10 mouse cellular contexts compared by ENCODE assay signal in the genomic region with DNA sequence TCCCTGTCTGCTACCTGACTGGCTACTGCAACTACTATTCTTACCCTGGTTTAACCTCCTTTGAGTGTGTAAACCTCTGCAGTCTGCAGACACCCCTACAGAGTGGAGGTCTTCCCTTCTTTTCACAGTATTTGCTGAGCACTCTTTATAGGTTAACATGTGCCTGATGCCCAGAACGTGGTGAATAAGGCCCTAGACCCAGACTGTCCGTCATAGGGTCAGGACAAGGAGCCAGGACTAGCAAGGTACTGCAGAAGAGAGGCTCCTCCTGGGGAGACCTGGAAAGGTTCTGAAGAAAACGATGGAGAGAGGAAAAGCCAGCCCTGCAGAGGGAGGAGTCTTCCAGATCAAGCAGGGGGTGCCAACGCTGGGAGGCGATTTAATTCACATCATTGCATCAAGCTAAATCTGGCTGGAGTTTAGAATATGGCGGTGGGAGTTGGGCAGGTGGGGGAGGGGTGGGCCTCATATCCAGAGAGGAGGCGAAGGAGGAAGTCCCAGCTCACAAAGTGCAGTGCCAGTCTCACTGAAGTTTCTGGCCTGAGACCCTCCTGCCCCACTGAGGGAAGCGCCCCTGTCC. TPM values are rescaled to one million over a fixed set of nuclear protein-coding genes. Genes with fewer than 3 reads are reported as not detected.
DNase-seq lines count a peak whose midpoint lies in the region; ATAC-seq and TF ChIP-seq lines count a peak whose summit lies in the region.
"Had no signal": no experiment of that assay in that cellular context is flagged by ENCODE, and none has a peak within 500 bp of the region (broad histone marks: within the 10 kb centered on the region; RNA-seq: fewer than 3 reads in every experiment).

No protein-coding gene starts in this region.

- peak overlapping the region; percentile 21; the same call in 1 of the 2 replicates for H3K27ac ChIP-seq in heart, embryonic 13.5 days (replicated peaks)
- H3K27ac ChIP-seq in hindbrain, embryonic 12.5 days: peak overlapping the region; percentile 84
- peak overlapping the region; percentile 90 for H3K27ac ChIP-seq in midbrain, embryonic 12.5 days (replicated peaks)

- no peaks in the 10 kb centered on the region for H3K36me3 ChIP-seq in heart, embryonic 13.5 days
- H3K36me3 ChIP-seq in hindbrain, embryonic 12.5 days: no peaks in the 10 kb centered on the region
- no peaks in the 10 kb centered on the region for H3K36me3 ChIP-seq in midbrain, embryonic 12.5 days

- intact Hi-C loops in heart, postnatal 36 days (cut with DNase I): no loop called here

- no peak for TF ChIP-seq POLR2A in brain, embryonic 14.5 days (IDR thresholded peaks at IDR 0.05; ENCODE audit: borderline replicate concordance, extremely low read depth, insufficient read depth, insufficient read length, poor library complexity, severe bottlenecking)

- peaks cover 7% of the 10 kb centered on the region; the same call in 1 of the 2 replicates for H3K27me3 ChIP-seq in heart, embryonic 13.5 days (replicated peaks)
- H3K27me3 ChIP-seq in hindbrain, embryonic 12.5 days: no peaks in the 10 kb centered on the region
- H3K27me3 ChIP-seq in midbrain, embryonic 12.5 days: peaks cover 5% of the 10 kb centered on the region; the same call in 1 of the 2 replicates
- H3K27me3 ChIP-seq: CH12.LX had no signal

- H3K4me3 ChIP-seq in heart, embryonic 13.5 days: peak overlapping the region; percentile 77
- peak overlapping the region; percentile 83 for H3K4me3 ChIP-seq in hindbrain, embryonic 12.5 days
- peak overlapping the region; percentile 83 for H3K4me3 ChIP-seq in midbrain, embryonic 12.5 days

- H3K9me3 ChIP-seq in heart, embryonic 13.5 days: peaks cover 5% of the 10 kb centered on the region
- H3K9me3 ChIP-seq in hindbrain, embryonic 12.5 days (replicated peaks): 0 out of 2 replicates have a peak, but pooled peaks cover 4% of the 10 kb centered on the region
- no peaks in the 10 kb centered on the region for H3K9me3 ChIP-seq in midbrain, embryonic 12.5 days

- no peak for ATAC-seq in heart, embryonic 13.5 days (ENCODE audit: extremely low read depth, insufficient number of reproducible peaks, low FRiP score, low TSS enrichment)
- no peak for ATAC-seq in hindbrain, embryonic 12.5 days (ENCODE audit: low FRiP score)
- ATAC-seq in midbrain, embryonic 12.5 days (ENCODE audit: low FRiP score, low read depth): 0 out of 2 replicates have a peak, but pooled peaks have one; percentile 1
- no peak for ATAC-seq in inflammation-experienced regulatory T-cells, adult 6 months

- WGBS in heart, embryonic 13.5 days: 41% methylated on average over 8 of the region's 8 CpGs
- WGBS in hindbrain, embryonic 12.5 days: 21% methylated on average over 8 of the region's 8 CpGs
- 20% methylated on average over 8 of the region's 8 CpGs for WGBS in midbrain, embryonic 12.5 days

- no peak for TF ChIP-seq CTCF in brain, embryonic 14.5 days (IDR thresholded peaks at IDR 0.05; ENCODE audit: borderline replicate concordance, extremely low read depth, insufficient read depth, insufficient read length)

- DNase-seq in heart, postnatal 36 days: no peak
- DNase-seq in brain, embryonic 14.5 days (ENCODE audit: low read depth): peak; percentile 73
- DNase-seq in adrenal gland, postnatal 10 days: no peak
- no peak for DNase-seq in embryo, embryonic 10.5 days (ENCODE audit: low spot score)

- peak overlapping the region; percentile 87 for H3K9ac ChIP-seq in heart, embryonic 13.5 days
- peak overlapping the region; percentile 89; the same call in 1 of the 2 replicates for H3K9ac ChIP-seq in hindbrain, embryonic 12.5 days
- H3K9ac ChIP-seq in midbrain, embryonic 12.5 days (replicated peaks): peak overlapping the region; percentile 95

- peaks cover 17% of the 10 kb centered on the region for H3K4me1 ChIP-seq in heart, embryonic 13.5 days
- H3K4me1 ChIP-seq in hindbrain, embryonic 12.5 days: peaks cover 34% of the 10 kb centered on the region
- peaks cover 28% of the 10 kb centered on the region for H3K4me1 ChIP-seq in midbrain, embryonic 12.5 days

- H3K4me2 ChIP-seq in heart, embryonic 13.5 days: peak overlapping the region; percentile 94
- H3K4me2 ChIP-seq in hindbrain, embryonic 12.5 days (replicated peaks): peak overlapping the region; percentile 93
- H3K4me2 ChIP-seq in midbrain, embryonic 12.5 days (replicated peaks): peak overlapping the region; percentile 97

RNA-seq across cellular contexts. Expression of gene Igdcc4, which starts 2.0 kb away (rescaled TPM):
- 10.4 and 11.0 TPM in 2 replicates for polyA plus RNA-seq in heart, embryonic 13.5 days (2015; fragmentation: Nextera tagmentation; extraction: Ambion mirVana)
- 10 to 100 TPM in 1 of 2 experiments, 1 to 10 TPM in 1; 9.8 to 10.7 TPM for total RNA-seq in heart, postnatal 36 days (2021)
- 26.2 and 33.3 TPM in 2 replicates for polyA plus RNA-seq in brain, embryonic 14.5 days (2012; rRNA removed)
- 14.5 and 17.0 TPM in 2 replicates for polyA plus RNA-seq in hindbrain, embryonic 12.5 days (2016; fragmentation: Nextera tagmentation; extraction: Ambion mirVana)
- 18.2 and 19.5 TPM in 2 replicates for polyA plus RNA-seq in midbrain, embryonic 12.5 days (2016; fragmentation: Nextera tagmentation; extraction: Ambion mirVana)
- 10 to 100 TPM; 18.0 to 27.0 TPM for total RNA-seq in adrenal gland, postnatal 10 days (2021)
- under 1 TPM in 2 of 3 experiments, not detected in 1; 0.24 to 0.28 TPM for polyA plus RNA-seq in inflammation-experienced regulatory T-cells, adult 6 months (2017; shearing (Covaris generic))

RNA-seq across cellular contexts. Expression of gene Igdcc3, which starts 37.7 kb away (rescaled TPM):
- polyA plus RNA-seq in heart, embryonic 13.5 days (2015; fragmentation: Nextera tagmentation; extraction: Ambion mirVana): 0.88 and 0.98 TPM in 2 replicates
- under 1 TPM in 1 of 2 experiments, not detected in 1; 0.08 TPM for total RNA-seq in heart, postnatal 36 days (2021)
- 15.0 and 19.6 TPM in 2 replicates for polyA plus RNA-seq in brain, embryonic 14.5 days (2012; rRNA removed)
- polyA plus RNA-seq in hindbrain, embryonic 12.5 days (2016; fragmentation: Nextera tagmentation; extraction: Ambion mirVana): 30.9 and 34.4 TPM in 2 replicates
- 62.1 and 74.7 TPM in 2 replicates for polyA plus RNA-seq in midbrain, embryonic 12.5 days (2016; fragmentation: Nextera tagmentation; extraction: Ambion mirVana)
- total RNA-seq in adrenal gland, postnatal 10 days (2021): 1 to 10 TPM; 1.2 to 1.7 TPM
- not detected for polyA plus RNA-seq in inflammation-experienced regulatory T-cells, adult 6 months (2017; shearing (Covaris generic))
- polyA plus RNA-seq: large intestine, adult 2 months had no signal

Comparison
In these comparisons a context has a peak if more than half of its experiments do, and no peak if none do; other contexts are left out.
1. H3K27ac ChIP-seq: peak in every context shown above with its lines; median percentile 90 in midbrain, embryonic 12.5 days; 84 in hindbrain, embryonic 12.5 days; 21 in heart, embryonic 13.5 days.